Mouse (Mus musculus) activated CD4-positive, CD25-positive, alpha-beta regulatory T cell, adult 4 months (primary cell): ENCODE measurements at regions not wholly inside any gene's neighbourhood (a gene's known extent, or its start where the extent isn't known, plus 50 kb on each side); places are given as distances from the start of the nearest gene placed in this dataset.
"Not testable (repeated sequence)": the region's sequence is repeated elsewhere in the genome, so short reads cannot be mapped to it uniquely, and the experiment has no call there.

Source experiments
- ATAC-seq: one replicate; pipeline ENCODE4 v1.8.0; 2017

DNA sequence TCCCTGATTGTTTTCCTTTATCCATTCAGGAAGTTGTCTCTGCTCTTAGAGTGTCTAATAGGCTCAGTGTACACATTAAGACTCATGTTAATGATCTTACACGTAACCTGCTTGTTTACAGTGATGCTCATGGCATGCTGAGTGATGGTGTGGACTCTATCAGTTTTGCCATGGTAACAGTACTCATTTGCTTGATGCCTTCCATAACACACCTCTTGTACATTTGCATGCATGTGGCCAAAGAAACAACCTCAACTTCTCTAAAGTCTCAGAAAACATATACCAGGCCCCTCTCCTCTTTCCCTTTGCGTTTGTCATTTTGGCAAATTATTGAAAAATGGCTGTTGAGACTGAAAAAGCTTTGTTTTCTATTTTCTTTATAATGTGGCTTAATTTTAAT lies 155.0 kb downstream of the Ube2e3 start:
- ATAC-seq: no peak

DNA sequence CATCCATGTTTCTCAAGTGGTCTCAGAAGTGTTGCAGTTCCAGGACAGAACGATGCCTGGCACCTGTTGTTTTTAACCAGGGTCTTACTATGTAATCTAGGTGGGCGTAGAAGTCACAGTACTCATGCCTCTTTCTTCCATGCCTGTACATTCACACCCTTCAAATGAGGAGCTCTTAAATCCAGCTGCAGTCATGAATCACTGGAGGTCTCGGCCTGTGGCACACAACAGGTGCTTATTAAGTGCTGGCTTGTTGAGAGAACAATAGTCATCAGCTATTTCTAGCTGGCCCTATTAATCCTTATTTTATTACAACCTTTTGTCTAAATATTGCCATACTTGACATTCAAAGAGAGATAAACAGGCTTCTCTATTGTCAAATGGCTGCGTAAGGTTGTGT lies 157.8 kb downstream of the Ube2e3 start:
- ATAC-seq: no peak

DNA sequence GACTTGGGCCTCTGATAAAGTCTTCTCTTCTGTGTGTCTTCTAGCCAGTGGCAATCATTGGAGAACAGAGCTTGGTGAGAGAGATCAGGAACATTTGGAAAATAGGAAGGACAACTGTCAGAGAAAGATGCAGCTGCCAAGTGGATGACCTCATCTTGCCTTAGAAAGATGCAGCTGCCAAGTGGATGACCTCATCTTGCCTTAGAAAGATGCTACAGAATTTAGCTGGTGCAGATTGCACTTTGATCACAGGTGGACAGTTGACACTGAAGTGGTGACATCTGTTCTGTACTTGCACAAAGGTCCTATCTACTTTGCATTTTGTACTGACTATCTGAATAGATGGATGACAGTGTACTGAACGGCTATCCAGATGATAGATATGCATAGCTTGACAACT lies 163.1 kb downstream of the Ube2e3 start:
- no peak for ATAC-seq

GRCm38 (mm10) chr2:79036296-79036695 lies 168.4 kb downstream of the Ube2e3 start:
- ATAC-seq: peak; percentile 57

DNA sequence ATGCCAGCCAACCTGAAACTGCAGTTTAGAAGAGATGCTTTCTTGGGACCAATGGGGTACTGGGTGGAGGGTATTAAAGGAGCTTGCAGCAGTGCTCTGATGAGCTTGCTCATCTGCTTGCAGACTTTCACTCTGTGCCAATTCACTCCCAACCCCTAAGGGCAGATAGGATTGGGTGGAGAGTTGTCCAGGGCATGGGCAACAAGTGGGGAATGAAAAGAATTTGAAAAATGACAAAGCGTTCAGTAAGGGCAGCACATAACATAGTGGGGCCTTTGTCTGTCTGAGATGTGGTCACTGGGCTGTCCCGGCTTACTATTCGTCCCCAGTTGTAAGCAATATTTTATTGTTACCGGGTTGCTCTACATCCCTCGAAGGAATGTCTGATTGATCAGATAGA lies 170.7 kb downstream of the Ube2e3 start:
- no peak for ATAC-seq

DNA sequence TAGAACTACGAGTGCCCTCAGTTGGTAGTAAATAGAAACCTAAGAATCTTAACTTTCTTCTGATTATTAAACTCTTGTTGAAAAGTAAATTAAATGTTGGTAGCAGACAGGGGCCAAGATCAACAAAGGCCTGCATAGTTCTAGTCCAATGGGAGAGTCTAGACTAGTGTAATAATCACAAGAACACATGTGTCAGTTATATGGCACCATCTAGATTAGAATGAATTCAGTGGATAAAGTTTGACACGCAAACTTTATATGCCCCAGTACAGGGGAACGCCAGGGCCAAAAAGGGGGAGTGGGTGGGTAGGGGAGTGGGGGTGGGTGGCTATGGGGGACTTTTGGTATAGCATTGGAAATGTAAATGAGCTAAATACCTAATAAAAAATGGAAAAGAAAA lies 176.9 kb downstream of the Ube2e3 start:
- ATAC-seq: not testable (repeated sequence)

DNA sequence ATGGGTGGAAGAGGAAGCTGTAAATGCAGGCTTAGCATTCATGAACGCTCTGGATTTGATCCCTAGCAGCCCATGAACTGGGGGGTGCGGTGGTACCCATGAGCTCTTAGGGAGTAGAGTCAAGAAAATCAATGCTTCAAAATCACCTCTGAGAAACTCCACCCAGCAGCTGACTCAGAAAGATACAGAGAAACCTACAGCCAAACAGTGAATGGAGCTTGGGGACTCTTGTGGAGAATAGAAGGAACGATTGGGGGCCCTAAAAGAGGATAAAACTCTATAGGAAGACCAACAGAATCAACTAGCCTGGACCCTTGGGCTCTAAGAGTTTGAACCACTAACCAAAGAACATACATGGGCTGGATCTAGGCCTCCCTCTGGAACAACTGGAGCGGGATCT lies 177.6 kb downstream of the Ube2e3 start:
- ATAC-seq: no peak

- ATAC-seq: no peak
Measured at GRCm38 (mm10) chr2:79048020-79048419, 180.1 kb downstream of the Ube2e3 start.

- no peak for ATAC-seq
Measured at GRCm38 (mm10) chr2:79048777-79049537, 181.0 kb downstream of the Ube2e3 start.

DNA sequence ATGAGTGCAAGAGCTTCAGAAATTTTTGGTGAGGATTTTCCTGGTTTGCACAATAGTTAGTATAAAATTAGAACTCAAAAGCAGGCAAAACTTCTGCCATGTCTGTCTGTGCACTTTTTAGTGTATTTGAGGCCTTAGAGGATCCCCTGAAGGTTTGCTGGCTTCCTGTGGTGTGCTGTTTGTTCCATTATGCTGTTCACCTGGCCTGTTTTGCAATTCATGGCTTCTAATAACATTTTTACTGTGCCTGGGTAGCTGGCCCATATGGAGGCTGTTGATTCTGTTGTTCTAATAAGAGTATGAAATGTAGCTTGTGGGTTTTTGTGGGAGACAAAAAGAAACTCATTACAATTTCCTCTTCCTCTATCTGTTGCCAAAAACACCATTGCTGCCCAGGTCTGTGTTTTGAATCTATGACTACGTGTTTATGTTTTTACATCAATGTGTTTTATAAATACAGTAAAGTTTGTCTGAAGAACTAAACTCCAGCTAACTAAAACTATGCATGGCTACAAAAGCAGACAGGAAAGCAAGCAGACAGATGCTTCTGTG lies 182.6 kb downstream of the Ube2e3 start:
- ATAC-seq: peak; percentile 76

GRCm38 (mm10) chr2:79052226-79052625 lies 184.3 kb downstream of the Ube2e3 start:
- ATAC-seq: no peak

DNA sequence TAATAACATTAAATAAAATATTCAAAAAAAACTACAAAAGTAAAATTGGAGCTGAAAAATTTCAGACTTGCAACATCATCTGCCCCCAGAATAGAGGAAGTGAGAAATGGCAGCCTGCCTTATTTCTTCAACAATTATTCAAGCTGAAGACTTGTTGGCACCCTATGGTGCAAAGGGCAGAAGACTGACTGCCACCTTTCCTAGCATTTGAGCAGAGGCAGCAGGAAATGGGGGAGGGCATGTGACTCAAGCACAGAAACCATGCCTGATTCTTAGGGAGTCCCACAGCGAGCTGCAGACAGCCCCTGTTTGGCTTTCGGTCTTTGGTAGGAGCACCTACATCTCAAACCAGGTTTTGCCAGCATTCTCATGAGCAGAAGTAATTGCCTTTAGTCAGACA lies 188.2 kb downstream of the Ube2e3 start:
- peak; percentile 69 for ATAC-seq

GRCm38 (mm10) chr2:79059115-79059943 lies 191.4 kb downstream of the Ube2e3 start:
- no peak for ATAC-seq

- no peak for ATAC-seq
Measured at GRCm38 (mm10) chr2:79059944-79060238, 192.0 kb downstream of the Ube2e3 start.

DNA sequence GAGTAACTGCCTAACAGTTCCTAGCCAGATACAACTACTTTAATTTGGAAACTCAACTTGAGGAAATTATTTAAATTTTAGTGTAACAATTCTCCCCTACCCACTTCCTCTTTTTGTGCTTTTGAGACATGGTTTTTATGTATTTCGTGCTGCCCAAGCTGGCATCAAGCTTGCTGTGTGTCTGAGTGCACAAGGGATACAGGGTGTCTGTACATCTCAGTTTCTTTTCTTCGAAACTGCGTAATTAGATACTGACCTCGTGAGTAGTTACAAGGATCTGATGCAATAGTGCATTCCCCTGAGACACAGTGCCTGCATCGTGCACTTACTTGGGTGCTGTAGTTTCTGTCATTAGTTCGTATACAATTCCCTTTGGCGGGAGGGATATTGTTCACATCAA lies 192.4 kb downstream of the Ube2e3 start:
- ATAC-seq: no peak

DNA sequence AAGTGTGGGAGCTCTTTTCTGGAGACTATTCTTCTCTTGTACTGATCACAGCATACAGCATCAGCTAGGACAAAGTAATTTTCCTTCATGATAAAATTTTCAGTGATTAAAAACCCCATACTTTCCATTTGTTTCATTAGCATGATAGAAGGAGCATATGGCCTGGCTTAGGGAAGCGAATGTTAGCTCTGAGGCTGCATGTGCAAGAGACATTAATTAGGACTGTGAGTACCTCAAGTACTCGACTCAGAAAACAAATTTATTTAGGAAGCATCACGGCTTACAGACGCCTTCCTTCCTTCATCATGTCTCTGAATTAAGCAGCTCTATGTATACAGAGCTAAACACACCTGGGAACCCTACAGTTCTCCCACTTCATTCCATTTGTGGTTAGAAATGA lies 193.6 kb upstream of the Itga4 start:
- ATAC-seq: no peak

DNA sequence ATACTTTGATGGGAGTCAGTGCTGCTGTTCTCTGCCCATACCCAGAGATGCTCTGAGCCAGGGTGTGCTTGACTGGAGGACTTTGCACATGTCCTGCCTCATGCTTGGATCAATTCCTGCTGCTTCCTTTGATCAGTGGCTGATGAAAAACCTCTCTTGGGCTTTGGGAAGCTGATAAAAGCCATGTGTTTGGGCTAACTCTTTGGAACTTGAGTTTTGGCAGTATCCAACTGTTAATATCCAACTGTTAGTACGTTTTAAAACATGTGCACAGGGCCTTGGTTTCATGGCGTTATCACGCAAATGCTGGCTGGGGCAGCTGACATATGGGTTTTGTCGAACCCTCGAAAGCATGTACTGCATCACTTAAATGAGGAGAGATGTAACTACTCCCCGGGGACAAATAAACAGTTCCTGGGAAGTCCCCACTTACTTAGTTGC lies 193.0 kb upstream of the Itga4 start:
- no peak for ATAC-seq

DNA sequence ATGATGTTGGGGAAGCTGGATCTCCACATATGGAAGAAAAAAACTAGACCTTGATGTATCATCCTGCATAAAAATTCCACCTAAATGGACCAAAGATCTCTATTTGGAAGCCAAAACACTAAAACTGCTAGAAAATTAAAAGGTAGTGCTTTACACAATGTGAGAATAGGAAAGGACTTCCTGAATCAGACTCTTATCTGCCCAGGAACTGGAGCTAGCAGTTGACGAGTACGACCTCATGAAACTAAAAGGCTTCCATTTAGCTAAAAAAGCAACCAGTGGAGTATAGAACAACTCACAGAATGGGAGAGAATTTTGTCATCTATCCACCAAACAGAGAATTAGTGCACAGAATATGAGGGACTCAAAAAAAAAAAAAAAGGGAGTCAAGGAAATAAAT lies 191.6 kb upstream of the Itga4 start:
- no peak for ATAC-seq

DNA sequence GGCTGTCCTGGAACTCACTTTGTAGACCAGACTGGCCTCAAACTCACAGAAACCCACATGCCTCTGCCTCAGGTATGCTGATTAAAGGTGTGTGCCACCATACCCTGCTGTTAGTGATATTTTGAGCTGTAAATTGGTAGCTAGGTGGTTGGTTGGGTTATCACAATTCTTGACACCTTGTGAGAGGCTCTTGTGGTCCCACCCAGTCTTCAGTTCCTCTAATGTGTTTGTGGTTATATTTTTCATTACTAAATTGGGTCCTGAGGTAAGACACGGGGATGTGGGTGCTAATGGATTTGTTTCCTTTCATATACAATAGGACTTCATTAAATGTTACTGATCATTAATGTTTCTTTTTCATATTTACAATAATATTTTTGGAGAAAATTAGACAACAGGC lies 189.9 kb upstream of the Itga4 start:
- ATAC-seq: no peak

GRCm38 (mm10) chr2:79076115-79076514 lies 179.1 kb upstream of the Itga4 start:
- ATAC-seq: no peak

- no peak for ATAC-seq
Measured at GRCm38 (mm10) chr2:79078836-79079394, 176.3 kb upstream of the Itga4 start.

DNA sequence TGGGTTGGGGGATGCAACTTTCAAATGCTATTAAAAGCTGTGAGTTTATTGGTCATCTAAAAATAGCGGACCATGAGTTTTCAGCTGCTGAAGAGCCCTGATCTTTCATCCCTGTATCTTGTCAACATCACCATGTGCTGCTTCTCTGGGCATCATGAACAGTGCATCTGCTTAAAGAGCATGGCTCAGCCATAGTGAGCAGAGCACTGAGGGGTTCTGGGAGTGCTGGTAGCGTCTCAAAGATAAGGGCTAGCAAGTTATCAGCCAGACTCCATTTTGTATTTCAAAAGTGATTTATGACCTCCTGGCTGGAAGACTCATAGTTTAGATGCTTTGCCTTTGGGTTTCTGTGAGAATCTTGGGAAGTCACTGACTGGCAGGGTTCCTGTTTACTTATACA lies 173.5 kb upstream of the Itga4 start:
- no peak for ATAC-seq

DNA sequence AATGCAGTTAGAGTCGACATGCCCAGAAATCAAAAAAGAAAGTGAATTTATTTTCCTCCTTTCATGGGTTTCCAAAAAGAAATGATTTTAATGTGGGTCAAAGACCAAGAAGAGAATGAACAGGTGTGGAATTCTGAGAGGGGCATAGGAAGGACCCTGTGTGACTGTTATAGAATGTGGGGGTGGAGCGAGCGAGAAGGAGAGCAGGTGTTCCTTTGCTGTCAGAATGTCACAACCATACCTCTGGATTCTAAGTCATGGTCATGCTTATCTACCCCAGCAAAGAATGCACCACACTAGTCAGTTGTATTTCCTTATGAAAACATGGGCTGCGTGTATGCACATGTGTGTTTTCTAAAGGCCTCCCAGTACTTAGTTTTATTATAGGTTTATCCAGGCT lies 168.9 kb upstream of the Itga4 start:
- ATAC-seq: no peak
